Mouse (Mus musculus) hindlimb bud, embryonic 11.5 days (tissue): ENCODE results near the gene Krt17.
"Not testable (repeated sequence)": the region's sequence is repeated elsewhere in the genome, so short reads cannot be mapped to it uniquely, and the experiment has no call there.

Source experiments
- DNase-seq: peaks from one replicate; pipeline ENCODE4 v3.0.0-alpha.2; 2012; ENCODE audit warnings: low read depth, low spot score; ENCODE audit errors: extremely low spot score

Gene Krt17

GRCm38 (mm10) chr11:100260514-100261234 is at the start of gene Krt17:
Gene Krt17, minus strand, starts transcription at chr11:100261029.
- DNase-seq = no peak

- DNase-seq = not testable (repeated sequence)
Observed at GRCm38 (mm10) chr11:100308672-100309071, 47.8 kb upstream of the Krt17 start.

GRCm38 (mm10) chr11:100307900-100308299 is 47.1 kb upstream of the Krt17 start:
- no peak for DNase-seq

- DNase-seq = no peak
Observed at GRCm38 (mm10) chr11:100301292-100301691, 40.5 kb upstream of the Krt17 start.

GRCm38 (mm10) chr11:100300293-100300692 is 39.5 kb upstream of the Krt17 start:
- DNase-seq = no peak

- DNase-seq = no peak
Observed at GRCm38 (mm10) chr11:100298274-100299036, 37.6 kb upstream of the Krt17 start.

GRCm38 (mm10) chr11:100297801-100298200 is 37.0 kb upstream of the Krt17 start:
- DNase-seq = no peak

GRCm38 (mm10) chr11:100295308-100295707 is 34.5 kb upstream of the Krt17 start:
- no peak for DNase-seq

GRCm38 (mm10) chr11:100292884-100293283 is 32.1 kb upstream of the Krt17 start:
- DNase-seq = no peak

GRCm38 (mm10) chr11:100290235-100290634 is 29.4 kb upstream of the Krt17 start:
- DNase-seq = no peak

- DNase-seq = no peak
Observed at GRCm38 (mm10) chr11:100288942-100289341, 28.1 kb upstream of the Krt17 start.

GRCm38 (mm10) chr11:100287024-100287423 is 26.2 kb upstream of the Krt17 start:
- no peak for DNase-seq

GRCm38 (mm10) chr11:100284988-100285387 is 24.2 kb upstream of the Krt17 start:
- no peak for DNase-seq

GRCm38 (mm10) chr11:100282549-100282948 is 21.7 kb upstream of the Krt17 start:
- peak; percentile 52 for DNase-seq

GRCm38 (mm10) chr11:100281596-100282544 is 21.0 kb upstream of the Krt17 start:
- DNase-seq = peak; percentile 93

- no peak for DNase-seq
Observed at GRCm38 (mm10) chr11:100278759-100279158, 17.9 kb upstream of the Krt17 start.

- DNase-seq = no peak
Observed at GRCm38 (mm10) chr11:100277726-100278480, 17.1 kb upstream of the Krt17 start.

- DNase-seq = no peak
Observed at GRCm38 (mm10) chr11:100275466-100275865, 14.6 kb upstream of the Krt17 start.

- no peak for DNase-seq
Observed at GRCm38 (mm10) chr11:100274719-100275118, 13.9 kb upstream of the Krt17 start.

GRCm38 (mm10) chr11:100271878-100272277 is 11.0 kb upstream of the Krt17 start:
- DNase-seq = no peak
